Mouse (Mus musculus) brain, adult 2 months (tissue): ENCODE results near the gene Sync.

ENCODE experiments used
- DNase-seq: peaks from one replicate; pipeline ENCODE4 v3.0.0; 2011; ENCODE audit warnings: low read depth, low spot score

Gene Sync

DNA sequence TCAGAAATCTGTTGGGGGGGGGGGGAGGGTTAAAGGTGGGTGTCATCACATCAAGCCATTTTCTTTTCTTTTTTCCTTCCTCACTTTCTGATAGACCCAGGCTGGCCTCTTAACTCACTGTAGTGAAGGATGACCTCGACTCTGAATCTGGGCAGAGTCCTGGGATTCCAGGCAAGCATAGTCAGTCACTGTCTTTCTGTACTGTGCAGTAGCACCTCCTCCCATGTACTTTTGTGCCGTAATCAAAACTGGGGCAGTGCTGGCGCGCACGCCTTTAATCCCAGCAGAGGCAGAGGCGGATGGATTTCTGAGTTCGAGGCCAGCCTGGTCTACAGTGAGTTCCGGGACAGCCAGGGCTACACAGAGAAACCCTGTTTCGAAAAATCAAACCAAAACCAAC lies 16.4 kb downstream of the Sync start:
- DNase-seq = no peak

GRCm38 (mm10) chr4:129304306-129304705 lies 16.9 kb downstream of the Sync start:
- DNase-seq = no peak

GRCm38 (mm10) chr4:129307936-129308335 lies 20.5 kb downstream of the Sync start:
- DNase-seq = no peak

GRCm38 (mm10) chr4:129313886-129314285 lies 26.5 kb downstream of the Sync start:
- DNase-seq = no peak

- DNase-seq = no peak
These were observed 33.5 kb downstream of the Sync start for GRCm38 (mm10) chr4:129320876-129321275.

GRCm38 (mm10) chr4:129322042-129322441 lies 34.6 kb downstream of the Sync start:
- peak; percentile 41 for DNase-seq

- DNase-seq = no peak
These were observed 36.1 kb downstream of the Sync start for GRCm38 (mm10) chr4:129323491-129323890.

GRCm38 (mm10) chr4:129324756-129325155 lies 37.3 kb downstream of the Sync start:
- DNase-seq = peak; percentile 69

DNA sequence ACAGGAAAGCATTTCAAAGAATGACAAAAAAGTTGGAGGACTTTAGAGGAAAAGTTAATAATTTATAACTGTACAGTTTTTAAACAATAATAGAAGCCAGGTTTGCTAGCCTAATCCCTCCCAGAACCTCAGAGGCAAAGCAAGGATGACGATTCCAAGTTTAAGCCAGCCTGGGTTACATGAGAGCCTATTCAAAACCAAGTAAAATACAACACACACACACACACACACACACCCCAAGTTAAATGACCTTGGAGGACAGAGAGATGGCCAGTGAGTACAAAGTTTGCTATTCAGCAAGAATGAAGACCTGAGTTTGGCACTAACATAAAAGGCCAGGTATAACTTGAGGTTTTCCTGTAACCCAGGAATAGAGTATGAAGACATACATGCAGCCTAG lies 38.8 kb downstream of the Sync start:
- no peak for DNase-seq

DNA sequence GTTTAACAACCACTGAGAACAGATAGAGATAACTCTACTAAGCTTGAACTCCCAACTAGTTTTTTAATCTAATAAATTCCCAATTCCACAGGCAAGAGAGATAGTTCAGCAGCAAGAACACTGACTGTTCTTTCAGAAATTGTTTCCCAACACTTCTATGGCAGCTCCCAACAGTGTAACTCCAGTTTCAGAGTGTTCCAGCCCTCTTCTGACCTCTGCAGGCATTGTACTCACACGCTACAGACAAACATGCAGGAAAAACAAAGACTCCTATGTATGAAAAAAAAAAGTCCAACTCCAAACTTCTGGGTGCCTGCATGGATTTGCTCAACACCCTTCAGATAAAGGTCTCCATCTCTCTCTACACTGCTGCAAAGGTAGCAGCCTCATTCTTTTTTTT lies 45.4 kb downstream of the Sync start:
- no peak for DNase-seq

DNA sequence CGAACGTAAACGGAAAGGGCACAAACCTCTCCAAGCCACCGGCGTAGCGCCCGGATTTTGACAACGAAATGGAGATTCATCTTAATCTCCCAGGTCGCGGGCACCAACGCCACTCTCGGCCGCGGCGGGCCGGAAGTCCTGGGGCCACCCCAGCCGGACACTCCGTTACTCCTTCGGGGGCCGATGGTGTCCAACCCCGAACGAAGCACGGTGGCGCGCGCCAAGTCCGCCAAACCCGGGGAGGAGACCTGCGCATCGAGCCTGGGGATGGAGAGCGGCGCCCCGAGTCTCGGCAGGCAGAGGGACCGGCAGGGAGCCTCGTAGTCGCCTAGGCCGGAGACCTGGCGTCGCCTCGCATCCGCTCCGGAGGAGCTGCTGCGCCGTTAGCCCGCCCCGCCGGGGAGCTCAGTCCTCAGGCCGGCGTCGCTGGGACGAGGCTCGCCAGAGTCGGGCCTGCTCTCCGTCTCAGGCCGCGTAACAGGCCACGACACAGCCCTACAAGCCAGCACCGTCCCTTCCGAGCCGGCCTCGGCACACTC lies 47.3 kb downstream of the Sync start:
- DNase-seq = no peak

GRCm38 (mm10) chr4:129335216-129336074 lies 48.0 kb downstream of the Sync start, which contains the start of the genes Rbbp4 and Zbtb8os:
Gene Rbbp4 (minus strand): TSS chr4:129335370.
Gene Zbtb8os (plus strand): TSS chr4:129335695.
- DNase-seq = peak; percentile 99

- no peak for DNase-seq
These were observed 48.9 kb downstream of the Sync start for GRCm38 (mm10) chr4:129336291-129336690.

DNA sequence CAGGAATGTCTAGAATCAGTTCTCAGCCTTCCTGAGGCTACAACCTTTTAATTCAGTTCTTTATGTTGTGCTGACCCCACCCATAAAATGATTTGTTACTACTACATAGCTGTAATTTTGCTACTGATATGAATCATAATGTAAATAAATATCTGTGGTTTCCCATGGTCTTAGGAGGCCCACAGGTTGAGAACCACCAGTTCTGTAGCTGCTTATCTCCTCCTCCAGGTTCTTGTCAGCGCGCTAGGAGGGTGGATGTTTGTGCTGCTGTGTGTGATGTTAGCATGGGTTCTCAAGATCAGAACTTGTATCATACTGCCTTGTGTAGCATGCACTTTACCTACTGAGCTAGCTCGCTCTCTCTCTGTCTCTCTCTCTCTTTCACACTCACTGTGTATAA lies 52.3 kb downstream of the Sync start:
- DNase-seq = no peak

DNA sequence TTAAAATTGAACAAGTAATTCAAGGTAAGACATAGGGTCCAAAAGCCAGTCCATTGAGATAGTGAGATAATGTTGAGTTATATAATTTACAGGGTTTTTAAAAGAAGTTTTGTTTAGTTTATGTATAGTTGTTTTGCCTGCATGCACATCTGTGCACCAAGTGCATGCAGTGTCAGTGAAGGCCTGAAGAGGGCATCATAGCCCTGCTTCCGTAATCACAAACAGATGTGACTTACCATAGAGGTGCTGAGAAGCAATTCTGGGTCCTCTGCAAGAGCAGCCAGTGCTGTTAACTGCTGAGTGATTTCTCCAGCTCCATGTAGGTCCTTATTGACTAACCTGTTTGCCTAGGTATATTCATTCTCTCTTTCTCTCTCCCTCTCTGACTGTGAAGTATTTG lies 54.5 kb downstream of the Sync start:
- no peak for DNase-seq

- DNase-seq = no peak
These were observed 55.3 kb downstream of the Sync start for GRCm38 (mm10) chr4:129342705-129343104.

DNA sequence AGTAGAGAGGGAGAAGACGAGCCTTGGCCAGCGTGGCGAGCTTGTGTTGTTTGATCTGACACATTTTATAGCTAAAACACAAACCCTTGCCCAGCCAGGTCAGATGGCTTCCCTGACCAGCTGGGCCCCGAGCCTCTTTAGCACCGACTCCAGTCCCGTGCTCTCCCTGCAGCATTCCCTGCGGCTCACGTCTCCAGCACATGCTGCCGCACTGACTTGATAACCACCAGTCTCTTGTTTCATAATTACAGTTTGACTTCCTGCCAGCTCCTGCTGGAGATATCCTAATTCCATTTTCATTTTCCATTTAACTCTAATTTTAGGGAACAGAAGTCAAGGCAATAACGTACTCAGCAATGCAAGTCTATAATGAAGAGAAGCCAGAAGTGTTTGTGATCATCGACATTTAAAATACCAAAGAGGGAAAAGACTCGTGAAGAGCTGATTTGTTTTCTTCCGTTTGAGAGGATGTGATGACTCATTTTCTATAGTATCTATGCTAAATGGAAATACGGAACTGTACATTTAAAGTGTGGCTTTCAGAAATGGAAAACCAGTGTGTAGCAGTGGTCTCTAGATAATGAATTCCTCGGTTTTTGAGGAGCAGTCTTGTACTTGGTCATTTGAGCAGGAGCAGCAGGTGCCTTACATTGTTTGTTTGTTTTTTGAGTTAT lies 59.2 kb downstream of the Sync start:
- peak; percentile 79 for DNase-seq

- DNase-seq = peak; percentile 96
These were observed 63.2 kb downstream of the Sync start for GRCm38 (mm10) chr4:129350644-129351043.

DNA sequence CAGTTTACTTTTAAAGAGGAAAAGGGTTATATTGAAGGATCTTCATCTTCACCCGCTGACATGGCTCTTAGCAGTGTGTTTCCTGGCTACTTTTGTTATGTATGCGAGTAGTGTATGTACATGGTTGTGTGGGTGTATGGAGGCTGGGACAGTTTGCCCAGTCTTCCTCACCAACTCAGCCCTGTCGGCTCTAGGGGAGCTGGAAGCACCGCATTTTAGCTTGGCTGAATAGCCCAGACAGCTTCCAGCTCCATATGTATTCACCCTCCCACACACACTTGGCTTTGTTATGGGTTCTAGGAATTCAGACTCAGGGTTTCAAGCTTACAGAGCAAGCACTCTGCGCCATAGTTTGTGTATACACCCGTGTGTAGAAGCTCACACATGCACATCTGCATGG lies 63.7 kb downstream of the Sync start:
- DNase-seq = peak; percentile 87

GRCm38 (mm10) chr4:129353176-129353575 lies 65.8 kb downstream of the Sync start:
- no peak for DNase-seq

DNA sequence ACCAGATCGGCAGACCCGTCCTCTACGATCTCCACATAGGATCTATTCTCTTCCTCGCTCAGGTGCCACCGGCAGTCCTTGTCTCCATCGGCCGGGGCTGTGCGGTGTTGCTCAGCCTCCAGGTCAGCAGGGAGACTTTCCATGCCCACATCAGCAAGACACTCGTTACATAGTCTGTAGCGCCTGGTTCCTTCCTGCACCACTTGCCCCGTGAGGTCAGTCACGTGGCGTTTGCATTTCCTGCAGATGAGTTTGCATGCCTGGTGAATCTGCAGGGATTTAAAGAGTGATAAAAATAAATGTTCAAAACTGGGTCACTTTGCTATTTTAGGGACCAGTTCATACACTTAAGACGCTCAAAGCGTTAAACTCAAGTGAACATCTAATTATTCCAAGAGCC lies 66.8 kb downstream of the Sync start:
- DNase-seq = peak; percentile 60

- DNase-seq = no peak
These were observed 70.3 kb downstream of the Sync start for GRCm38 (mm10) chr4:129357613-129358163.
